Mouse (Mus musculus): ENCODE measurements at regions not wholly inside any gene's neighbourhood (a gene's known extent, or its start where the extent isn't known, plus 50 kb on each side); places are given as distances from the start of the nearest gene placed in this dataset.

GRCm38 (mm10) chr17:45929591-45929990, 102.6 kb downstream of the Vegfa start:
- DNase-seq (ENCODE audit: low read depth, low spot score): no peak

GRCm38 (mm10) chr17:45928903-45929477, 103.2 kb downstream of the Vegfa start:
- DNase-seq (ENCODE audit: low read depth, low spot score): no peak

GRCm38 (mm10) chr17:45928013-45928412, 104.2 kb downstream of the Vegfa start:
- no peak for DNase-seq (ENCODE audit: low read depth, low spot score)

GRCm38 (mm10) chr17:45925845-45926244, 106.3 kb downstream of the Vegfa start:
- DNase-seq (ENCODE audit: low read depth, low spot score): no peak

GRCm38 (mm10) chr17:45924595-45924994, 107.6 kb downstream of the Vegfa start:
- no peak for DNase-seq (ENCODE audit: low read depth, low spot score)

GRCm38 (mm10) chr17:45923217-45923730, 108.9 kb downstream of the Vegfa start:
- no peak for DNase-seq (ENCODE audit: low read depth, low spot score)

- no peak for DNase-seq (ENCODE audit: low read depth, low spot score)
Observed at GRCm38 (mm10) chr17:45917647-45918046, 114.5 kb downstream of the Vegfa start.

GRCm38 (mm10) chr17:45916937-45917336, 115.2 kb downstream of the Vegfa start:
- no peak for DNase-seq (ENCODE audit: low read depth, low spot score)

- no peak for DNase-seq (ENCODE audit: low read depth, low spot score)
Observed at GRCm38 (mm10) chr17:45914706-45915240, 117.4 kb downstream of the Vegfa start.

GRCm38 (mm10) chr17:45914237-45914636, 117.9 kb downstream of the Vegfa start:
- DNase-seq (ENCODE audit: low read depth, low spot score): no peak

- DNase-seq (ENCODE audit: low read depth, low spot score): no peak
Observed at GRCm38 (mm10) chr17:45913671-45914070, 118.5 kb downstream of the Vegfa start.

GRCm38 (mm10) chr17:45912165-45912564, 120.0 kb downstream of the Vegfa start:
- no peak for DNase-seq (ENCODE audit: low read depth, low spot score)

- no peak for DNase-seq (ENCODE audit: low read depth, low spot score)
Observed at GRCm38 (mm10) chr17:45911201-45911731, 120.9 kb downstream of the Vegfa start.

GRCm38 (mm10) chr17:45910245-45910644, 121.9 kb downstream of the Vegfa start:
- no peak for DNase-seq (ENCODE audit: low read depth, low spot score)

- DNase-seq (ENCODE audit: low read depth, low spot score): no peak
Observed at GRCm38 (mm10) chr17:45907587-45907986, 124.6 kb downstream of the Vegfa start.

GRCm38 (mm10) chr17:45905596-45905995, 126.6 kb downstream of the Vegfa start:
- DNase-seq (ENCODE audit: low read depth, low spot score): no peak

- no peak for DNase-seq (ENCODE audit: low read depth, low spot score)
Observed at GRCm38 (mm10) chr17:45904251-45904650, 127.9 kb downstream of the Vegfa start.

GRCm38 (mm10) chr17:45903294-45903693, 128.9 kb downstream of the Vegfa start:
- no peak for DNase-seq (ENCODE audit: low read depth, low spot score)

- DNase-seq (ENCODE audit: low read depth, low spot score): no peak
Observed at GRCm38 (mm10) chr17:45902668-45903067, 129.5 kb downstream of the Vegfa start.

GRCm38 (mm10) chr17:45896922-45897302, 135.3 kb downstream of the Vegfa start:
- no peak for DNase-seq (ENCODE audit: low read depth, low spot score)

- DNase-seq (ENCODE audit: low read depth, low spot score): no peak
Observed at GRCm38 (mm10) chr17:45896142-45896921, 135.8 kb downstream of the Vegfa start.

- no peak for DNase-seq (ENCODE audit: low read depth, low spot score)
Observed at GRCm38 (mm10) chr17:45894166-45894565, 138.0 kb downstream of the Vegfa start.

GRCm38 (mm10) chr17:45893698-45894097, 138.5 kb downstream of the Vegfa start:
- DNase-seq (ENCODE audit: low read depth, low spot score): no peak
